Mouse (Mus musculus) common myeloid progenitor, adult 5-6 weeks (primary cell): ENCODE measurements at regions not wholly inside any gene's neighbourhood (a gene's known extent, or its start where the extent isn't known, plus 50 kb on each side); places are given as distances from the start of the nearest gene placed in this dataset.

Source experiments
- ATAC-seq: replicated peaks from 2 replicates; pipeline ENCODE4 v1.8.0; 2016; ENCODE audit warnings: low read depth, mild to moderate bottlenecking, moderate TSS enrichment, inconsistent platforms; ENCODE audit not compliant: poor library complexity, severe bottlenecking

DNA sequence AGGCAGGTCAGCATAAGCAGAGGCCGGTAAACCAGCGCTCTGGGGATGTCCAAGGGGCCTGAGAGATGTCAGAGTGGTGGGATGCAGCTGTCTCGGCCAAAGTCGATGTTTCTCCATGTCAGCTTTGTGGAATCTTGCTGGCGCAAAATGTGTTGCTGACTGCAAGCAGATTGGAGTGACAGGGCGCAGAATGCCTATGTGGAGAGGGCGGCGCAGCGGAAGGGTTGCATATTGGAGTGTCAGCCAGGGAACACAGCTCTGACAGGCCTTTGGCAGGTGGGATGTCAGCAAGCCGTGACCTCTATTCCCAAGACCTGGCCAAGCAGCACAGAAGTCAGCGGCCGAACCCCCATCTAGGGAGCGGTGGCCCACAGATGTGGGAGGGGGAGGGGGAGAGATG lies 153.1 kb upstream of the Csf3r start:
- ATAC-seq, result no peak

DNA sequence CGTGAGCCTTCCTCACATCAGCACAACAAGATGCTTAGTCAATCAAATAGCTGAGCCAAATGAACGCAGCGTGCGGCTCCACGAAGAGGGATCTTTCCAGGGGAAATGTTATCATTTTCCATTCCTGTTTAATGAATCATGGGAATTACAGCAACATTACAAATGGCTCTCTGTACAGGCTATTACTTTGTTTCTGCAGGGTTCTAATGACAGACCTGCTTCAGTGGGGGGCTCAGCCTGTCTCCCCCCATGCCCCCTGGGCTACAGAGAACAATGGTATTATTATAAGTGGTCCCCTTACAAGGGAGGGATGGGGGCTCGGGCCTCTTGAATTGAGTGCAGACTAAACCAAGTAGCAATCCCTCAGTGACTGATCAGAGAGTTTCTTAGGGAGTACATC lies 144.3 kb upstream of the Csf3r start:
- no peak for ATAC-seq

DNA sequence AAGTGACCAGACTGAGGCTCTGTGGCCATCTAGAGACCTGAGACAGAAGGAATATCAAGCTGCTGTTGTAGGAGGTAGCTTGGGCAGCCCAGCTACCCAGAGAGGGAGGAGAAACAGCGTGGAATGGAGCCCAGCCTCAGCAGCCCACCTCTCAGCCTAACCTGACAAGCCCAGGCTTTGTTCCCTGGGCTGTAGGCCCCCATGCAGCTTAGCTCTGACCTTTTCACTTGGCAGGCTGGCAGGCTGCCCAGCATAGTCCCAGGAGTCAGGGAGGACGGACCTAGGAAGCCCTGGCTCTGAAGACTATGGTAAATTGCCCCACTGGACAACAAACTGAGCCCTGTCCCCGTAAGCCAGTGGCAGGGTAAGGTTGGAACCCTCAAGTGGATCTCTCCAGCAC lies 141.8 kb upstream of the Csf3r start:
- ATAC-seq, result no peak

DNA sequence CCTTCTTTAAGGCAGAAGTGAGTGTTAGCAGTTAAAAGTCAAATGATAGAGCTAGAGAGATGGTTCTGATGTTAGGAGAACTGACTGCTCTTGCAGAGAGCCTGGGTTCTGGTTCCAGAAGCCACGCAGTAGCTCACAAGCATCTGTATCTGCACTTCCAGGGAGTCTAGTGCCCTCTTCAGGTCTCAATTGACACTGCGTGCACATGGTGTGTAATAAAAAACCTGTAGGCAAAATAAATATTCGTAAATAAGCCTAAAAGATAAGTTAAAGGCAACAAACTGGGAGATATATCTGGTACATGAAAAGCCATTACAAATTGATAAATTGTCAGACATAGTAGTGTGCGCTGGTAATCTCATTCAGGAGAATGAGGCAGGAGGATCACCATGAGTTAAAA lies 133.8 kb upstream of the Csf3r start:
- no peak for ATAC-seq

DNA sequence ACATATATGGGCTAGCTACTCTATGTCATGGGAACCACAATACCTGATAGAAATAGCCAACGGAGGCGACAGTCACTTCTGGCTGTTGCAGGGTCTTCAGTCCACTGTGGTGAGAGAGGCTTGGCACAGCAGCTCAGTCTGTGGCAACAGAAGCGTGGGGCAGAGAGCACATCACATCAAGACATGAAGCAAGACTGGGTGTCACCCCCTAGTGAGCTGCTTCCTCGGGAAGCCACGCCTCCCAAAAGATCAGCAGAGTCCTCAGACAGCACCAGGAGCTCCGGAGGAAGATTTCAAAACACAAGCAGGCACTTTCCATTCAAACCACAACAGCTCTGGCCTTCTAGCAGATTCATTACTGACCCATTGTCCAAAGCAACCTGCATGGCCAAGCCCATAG lies 131.2 kb upstream of the Csf3r start:
- no peak for ATAC-seq

DNA sequence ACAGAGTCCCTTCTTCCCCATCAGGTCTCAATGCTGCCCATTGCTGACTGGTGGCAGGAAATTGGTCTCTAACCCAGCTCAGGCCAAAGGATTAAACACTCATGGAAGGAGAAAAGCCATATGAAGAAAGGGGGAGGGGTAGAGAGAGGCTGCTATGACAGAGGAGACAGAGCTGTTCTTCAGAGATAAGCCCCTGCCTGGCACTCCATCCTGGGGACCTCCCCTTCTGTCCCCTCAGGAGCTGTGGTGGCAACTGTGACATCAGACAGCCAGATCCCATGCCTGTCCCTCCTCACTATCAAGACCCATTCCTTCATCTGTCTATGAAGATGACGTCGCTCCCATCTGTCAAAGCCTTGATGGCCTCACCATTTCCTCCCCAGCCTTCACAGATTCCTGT lies 126.6 kb upstream of the Csf3r start:
- no peak for ATAC-seq

DNA sequence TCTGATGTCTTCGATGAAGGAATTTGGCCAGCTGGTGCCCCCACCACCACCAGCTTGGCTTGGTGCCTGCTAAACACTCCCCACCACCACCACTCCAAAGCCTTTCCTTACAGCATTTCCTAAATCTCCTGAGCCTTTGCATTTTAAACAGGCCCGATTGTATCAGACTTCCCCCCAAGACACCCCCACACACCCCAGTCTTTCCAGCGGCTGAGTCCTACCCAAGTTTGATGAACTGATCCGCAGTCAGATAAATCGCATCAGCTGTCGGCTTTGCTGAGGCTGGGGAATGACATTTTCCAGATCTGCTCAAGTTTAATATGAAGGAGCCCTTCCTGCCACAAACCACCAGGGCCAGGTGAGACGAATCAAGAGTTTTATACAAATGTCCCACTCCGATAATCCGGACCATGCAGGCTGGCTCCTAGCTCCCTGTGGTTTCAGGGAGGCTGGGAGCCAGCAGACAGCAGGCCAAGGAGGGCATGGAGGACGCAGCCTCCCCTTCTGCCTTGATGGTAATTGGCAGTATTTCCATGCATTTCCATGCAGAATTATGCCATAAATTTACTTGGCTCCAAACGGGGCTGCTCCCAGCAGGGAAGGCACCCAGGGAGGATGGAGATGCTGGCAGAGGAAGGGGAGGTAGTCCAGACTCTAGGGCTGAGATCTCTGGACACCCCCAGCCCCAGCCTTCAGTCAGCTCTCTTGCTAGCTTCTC lies 125.6 kb upstream of the Csf3r start:
- no peak for ATAC-seq

DNA sequence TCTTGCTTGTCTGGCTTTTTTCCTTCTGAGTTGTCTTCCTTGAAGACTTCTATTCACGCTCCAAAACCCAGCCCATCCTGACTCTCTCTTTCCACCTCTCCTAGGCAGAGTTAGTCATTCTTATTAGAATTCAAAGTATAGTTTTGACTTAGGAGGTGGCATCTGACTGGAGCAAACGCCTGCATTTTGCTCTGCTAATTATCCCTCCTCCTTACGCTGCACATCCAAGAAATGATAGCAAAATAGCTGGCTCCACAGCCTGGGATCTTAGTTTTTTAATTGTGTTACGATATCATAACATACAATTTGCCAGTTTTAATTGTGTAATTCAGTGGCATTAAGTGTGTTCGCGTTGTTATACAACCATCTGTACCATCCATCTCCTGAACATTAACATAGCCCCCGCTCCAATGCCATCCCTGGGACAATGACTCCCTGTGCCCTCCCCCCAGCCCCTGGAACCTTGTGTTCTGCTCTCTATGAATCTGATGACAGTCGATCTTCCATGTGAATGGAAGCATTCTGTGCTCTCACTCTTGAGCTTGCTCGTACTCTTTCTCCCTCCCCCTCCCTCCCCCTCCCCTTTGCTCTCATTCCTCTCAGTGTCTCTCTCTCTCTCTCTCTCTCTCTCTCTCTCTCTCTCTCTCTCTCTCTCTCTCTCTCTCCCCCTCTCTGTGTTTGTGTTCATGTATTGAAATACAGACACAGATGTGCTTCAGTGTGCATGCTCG lies 122.6 kb upstream of the Csf3r start:
- no peak for ATAC-seq

DNA sequence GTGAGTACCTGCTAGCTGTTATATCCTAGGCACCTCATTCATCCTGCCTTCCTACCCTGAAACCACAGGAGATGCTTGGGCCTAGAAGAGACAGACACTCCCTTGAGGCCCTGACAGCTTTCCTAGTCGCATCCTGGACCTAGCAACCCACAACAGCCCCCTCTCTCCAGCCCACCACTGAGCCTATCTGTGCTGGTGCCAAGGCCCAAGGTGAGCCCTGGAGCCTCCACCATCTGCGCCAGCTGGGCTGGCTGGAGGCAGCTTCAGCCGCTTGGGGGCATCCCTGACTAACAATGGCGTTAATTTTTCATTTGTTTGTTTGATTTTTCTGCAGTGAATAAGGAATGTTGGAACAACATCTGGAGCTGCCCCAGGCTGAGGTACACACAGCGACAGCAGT lies 118.1 kb upstream of the Csf3r start:
- ATAC-seq, result no peak

DNA sequence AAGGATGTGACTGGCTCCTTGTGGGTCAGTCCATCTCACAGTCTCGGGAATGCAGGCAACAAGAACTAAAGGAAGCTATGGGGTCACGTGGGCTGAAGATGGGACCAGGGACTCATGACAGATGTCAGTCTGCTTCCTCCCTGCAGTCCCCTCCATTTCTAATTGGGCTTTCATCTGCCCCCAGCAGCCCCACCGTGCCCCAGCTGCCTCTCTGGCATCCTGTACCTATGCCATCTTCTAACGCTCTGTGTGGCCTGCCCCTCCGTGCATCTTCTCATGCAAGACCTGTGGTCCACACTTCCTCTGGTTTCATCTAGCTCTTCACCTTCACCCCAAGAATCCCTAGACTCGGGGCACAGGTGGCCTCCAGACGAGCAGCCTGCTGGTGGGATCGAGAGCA lies 115.4 kb upstream of the Csf3r start:
- no peak for ATAC-seq

DNA sequence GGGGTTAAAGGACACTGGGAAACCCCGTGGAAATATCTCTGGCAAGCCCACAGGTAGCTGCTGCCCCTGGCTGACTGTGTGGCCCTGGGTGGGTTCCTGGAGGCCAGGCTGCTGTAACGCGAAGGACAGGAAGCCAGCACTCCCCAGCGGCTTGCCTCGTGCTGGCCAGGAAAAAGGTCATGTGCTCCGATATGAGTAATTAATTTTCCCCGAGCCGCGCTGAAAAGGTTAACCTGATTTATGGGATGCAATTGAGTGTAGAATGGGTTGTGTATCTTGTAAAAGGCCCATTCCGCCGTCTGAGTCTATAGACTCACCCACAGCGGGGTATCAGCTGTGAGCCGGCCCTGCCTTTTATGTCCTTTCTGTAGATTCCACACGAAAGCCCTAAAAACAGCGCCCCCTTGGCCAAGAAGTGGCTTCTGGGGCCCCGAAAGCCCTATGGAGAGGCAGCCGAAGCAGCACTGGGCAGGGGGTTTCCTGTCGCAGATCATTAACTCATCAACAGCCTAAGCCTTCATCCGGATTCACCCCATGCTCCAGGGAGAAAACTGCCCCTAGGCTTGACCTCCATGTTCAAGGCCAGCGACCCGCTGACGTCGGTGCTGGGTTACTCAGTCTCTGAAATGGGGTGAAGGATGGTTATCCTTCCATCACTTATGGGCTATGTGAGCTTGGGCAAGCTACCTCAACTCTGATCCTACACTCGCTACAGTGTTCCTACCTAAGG lies 112.6 kb upstream of the Csf3r start:
- ATAC-seq, result no peak

DNA sequence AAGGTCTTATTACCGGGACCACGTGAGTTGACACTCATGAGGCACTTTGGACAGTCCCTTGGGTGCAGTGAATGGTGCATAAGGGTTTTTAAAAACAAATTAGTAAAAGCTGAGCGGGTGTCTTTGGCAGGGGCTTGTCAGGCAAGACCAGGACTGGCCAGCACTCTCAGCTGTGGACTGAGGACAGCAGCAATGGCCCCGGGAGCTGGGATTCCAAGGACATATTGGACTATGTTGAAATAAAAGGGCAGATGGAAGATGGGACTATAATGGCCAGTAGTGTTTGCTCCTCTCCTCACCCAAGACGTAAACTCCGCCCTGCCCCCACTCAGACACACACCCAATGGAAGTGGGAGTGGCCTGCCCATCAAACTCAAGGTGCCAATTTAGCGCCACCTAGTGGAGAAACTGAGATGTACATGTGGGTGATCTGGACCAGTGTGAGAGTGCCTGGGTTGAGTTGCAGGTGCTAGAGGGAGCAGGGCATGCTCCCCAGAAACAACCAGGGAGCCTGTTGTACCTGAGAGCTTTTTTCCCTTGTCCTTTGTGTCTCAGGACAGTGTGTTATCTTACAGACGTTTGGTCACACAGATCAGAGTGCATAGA lies 111.8 kb upstream of the Csf3r start:
- peak; percentile 80 for ATAC-seq

DNA sequence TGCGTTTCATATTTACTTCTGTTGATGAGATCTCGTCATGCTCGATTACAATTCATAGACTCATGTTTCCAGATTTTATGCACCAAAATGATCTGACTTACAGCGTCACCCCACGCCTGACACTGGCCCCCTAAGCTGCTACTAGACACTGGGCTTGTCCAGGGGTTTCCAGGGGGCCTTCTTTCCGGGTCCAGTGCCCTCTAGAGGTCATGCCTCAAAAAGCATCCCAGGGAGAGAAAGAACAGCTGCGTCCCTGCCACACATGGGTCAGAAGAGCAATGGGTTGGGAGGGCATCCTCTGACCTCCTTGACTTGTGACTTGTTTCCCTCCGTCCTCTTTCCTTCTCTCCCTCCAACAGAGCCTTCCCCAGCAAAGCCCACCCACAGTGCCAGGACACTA lies 109.2 kb upstream of the Csf3r start:
- no peak for ATAC-seq

DNA sequence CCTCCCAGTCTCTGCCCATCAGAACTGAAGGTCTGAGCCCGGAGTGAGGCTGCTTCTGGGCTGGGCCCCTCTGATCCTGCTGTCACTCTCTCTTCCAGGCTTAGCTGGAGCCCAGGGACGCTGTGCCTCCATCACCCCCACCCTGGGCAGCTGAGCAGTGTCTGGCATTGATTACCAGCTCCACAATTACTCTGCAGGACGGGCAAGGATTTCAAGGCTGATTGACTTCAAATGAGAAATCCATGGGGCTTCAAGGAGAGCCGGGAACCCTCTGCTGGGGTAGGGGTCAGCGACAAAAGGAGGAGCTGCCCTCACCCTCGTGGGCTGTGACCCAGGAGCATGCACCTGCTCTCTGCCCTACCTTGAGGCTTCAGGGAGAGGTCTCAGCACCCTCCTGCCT lies 107.1 kb upstream of the Csf3r start:
- ATAC-seq, result no peak

DNA sequence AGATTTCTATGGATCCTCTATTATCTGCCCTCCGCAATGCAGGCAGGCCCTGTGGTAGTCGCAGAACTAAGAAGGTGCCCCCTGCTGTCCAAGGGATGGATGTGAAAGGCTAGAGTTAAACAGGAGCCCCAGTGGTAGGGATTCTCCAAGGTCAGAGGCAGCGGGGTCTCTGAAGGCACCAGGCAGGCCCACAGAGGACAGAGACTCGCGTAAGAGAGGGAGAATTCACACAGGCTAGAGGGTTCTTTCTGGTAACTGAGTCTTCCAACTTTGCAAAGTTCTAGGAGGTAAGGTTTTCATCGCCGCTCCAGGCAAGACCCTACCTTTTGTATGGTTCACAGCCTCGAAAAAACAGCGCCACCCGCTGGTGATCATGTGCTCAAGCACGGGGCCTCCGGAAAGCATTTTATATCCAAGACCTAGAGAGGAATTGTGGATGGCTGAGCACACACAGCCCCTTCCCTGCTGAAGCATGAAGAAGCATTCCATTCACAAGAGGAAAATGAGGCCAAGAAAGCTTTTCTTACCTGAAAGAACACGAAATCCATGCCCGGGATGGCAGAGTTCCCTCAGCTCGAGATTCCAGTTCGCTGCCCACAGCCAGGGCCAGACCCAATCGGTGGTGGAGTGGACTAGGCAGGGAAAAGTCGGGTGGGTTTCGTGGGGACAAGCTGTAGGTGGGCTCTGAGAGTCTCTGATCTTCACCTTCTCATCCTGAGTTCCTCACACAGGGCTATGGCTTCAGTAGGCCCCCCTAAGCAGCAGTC lies 102.6 kb upstream of the Csf3r start:
- no peak for ATAC-seq

DNA sequence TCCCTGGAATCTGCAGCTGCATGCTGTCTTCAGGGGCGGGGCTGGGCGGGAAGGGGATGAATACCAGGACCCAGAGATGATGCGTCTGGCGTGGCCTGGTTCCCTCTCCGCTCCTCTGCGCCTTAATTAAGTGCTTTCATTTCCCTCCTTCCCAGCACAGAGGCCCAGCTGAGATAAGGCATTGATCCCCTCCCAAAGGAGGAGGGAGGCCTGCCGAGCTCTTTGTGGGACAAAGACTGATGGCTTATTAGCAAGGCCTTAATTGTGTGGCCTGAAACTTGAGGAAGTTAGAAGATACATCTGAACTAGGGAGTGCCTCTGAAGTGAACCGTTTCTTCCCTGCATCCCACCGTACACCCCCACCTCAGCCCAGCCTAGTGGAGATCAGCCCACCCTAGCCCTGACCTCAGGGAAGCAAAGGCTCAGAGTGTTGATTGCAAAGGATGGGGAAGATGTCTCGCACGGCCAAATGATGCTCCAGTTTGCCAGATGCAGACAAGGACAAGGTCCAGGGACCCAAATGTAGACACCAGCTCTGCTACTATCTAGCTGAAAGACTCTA lies 102.0 kb upstream of the Csf3r start:
- no peak for ATAC-seq

DNA sequence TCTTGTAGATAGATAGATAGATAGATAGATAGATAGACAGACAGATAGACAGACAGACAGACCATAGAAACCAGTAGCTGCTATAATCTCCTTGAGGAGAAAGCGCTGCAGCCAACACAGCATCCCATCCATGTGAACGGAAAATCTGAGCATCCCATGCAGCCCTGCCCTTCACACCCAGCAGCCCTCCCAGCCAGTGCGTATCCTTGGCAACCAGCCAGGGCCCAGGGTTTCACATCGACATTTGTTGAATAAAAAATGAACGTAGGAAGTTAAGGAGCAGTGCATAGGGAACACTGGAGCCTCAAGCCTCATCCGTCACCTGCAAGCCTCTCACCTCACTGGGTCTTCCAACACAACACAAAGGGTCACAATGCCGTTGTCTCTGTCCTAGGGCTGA lies 101.1 kb upstream of the Csf3r start:
- no peak for ATAC-seq

DNA sequence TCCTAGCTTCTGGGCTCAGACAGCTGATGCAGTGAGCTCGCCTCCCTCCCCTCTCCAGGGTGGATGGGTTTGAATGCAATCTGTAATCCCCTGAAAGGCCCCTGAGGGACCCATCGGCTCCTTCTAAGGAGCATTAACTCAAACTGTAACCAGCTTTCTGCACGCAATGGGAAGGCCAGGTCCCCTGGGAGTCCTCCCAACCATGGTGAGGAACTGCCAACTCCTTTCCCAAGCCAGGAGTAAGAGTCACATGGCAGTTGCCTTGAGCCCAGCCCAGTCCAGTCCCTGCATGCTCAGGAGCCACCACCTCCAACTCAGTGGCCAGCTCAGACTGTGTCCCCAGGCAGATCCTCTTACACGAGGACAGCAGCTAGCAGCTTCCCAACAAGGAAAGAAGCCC lies 96.2 kb upstream of the Csf3r start:
- ATAC-seq, result no peak

DNA sequence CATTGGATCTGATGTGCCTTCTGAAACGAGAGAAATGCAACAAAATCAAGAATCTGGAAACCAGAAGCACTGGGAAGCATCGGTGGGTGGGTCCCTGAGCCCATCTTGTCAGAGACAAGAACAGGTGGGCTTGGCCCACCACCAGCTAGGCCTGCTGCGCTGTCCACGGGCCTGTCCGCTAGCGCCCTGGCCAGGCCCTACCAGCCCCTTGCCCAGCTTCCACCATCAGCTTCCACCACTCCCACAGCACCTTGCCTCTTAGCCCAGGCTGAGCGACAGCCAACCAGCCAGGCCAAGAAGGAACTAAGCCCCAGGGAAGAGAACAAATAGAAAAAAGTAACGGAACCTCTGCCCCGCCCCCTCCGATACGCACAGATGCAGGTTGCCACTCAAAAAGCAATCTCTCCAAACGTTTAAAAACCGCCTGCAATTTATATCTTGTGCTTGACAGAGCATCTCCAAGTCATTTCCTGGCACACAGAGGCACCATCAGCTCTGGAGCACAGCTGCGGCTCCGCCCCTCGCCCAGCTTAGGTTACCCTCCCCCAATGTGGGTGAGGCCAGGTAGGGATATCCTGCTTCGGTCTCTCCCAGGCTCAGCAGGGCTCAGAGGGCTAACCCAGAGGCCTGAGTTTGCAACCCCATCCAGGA lies 95.1 kb upstream of the Csf3r start:
- ATAC-seq, result no peak
